In genomic region chr12:12802396-12802795, GRCm38 (mm10) we compare ENCODE assay signal across 14 mouse cellular contexts.
DNase-seq lines count a peak whose midpoint lies in the region; ATAC-seq and TF ChIP-seq lines count a peak whose summit lies in the region.
"Had no signal": no experiment of that assay in that cellular context is flagged by ENCODE, and none has a peak within 500 bp of the region (broad histone marks: within the 10 kb centered on the region; RNA-seq: fewer than 3 reads in every experiment).

No protein-coding gene starts in this region.

- H3K4me2 ChIP-seq in intestine, embryonic 15.5 days (replicated peaks): no peak overlapping the region
- H3K4me2 ChIP-seq in intestine, embryonic 16.5 days (ENCODE audit: low read depth, low read length): no peak overlapping the region
- no peak overlapping the region; the same call in 1 of the 2 replicates for H3K4me2 ChIP-seq in neural tube, embryonic 12.5 days (replicated peaks)
- H3K4me2 ChIP-seq: limb, embryonic 12.5 days had no signal

- no peak for TF ChIP-seq POLR2A in liver, adult 2 months (IDR thresholded peaks at IDR 0.05; ENCODE audit: extremely low read depth, insufficient read depth, low read length)

- no peaks in the 10 kb centered on the region for H3K9me3 ChIP-seq in intestine, embryonic 15.5 days
- H3K9me3 ChIP-seq in intestine, embryonic 16.5 days (ENCODE audit: control insufficient read depth, low read length): no peaks in the 10 kb centered on the region
- no peaks in the 10 kb centered on the region for H3K9me3 ChIP-seq in neural tube, embryonic 12.5 days
- H3K9me3 ChIP-seq: embryonic facial prominence, embryonic 13.5 days; limb, embryonic 12.5 days had no signal

- H3K27me3 ChIP-seq in intestine, embryonic 15.5 days (replicated peaks): no peaks in the 10 kb centered on the region
- H3K27me3 ChIP-seq in intestine, embryonic 16.5 days (replicated peaks; ENCODE audit: control insufficient read depth, insufficient read depth, low read length): no peaks in the 10 kb centered on the region
- no peaks in the 10 kb centered on the region for H3K27me3 ChIP-seq in liver, adult 2 months (ENCODE audit: control insufficient read depth, insufficient read depth, low read length)
- no peaks in the 10 kb centered on the region for H3K27me3 ChIP-seq in neural tube, embryonic 12.5 days (replicated peaks)
- H3K27me3 ChIP-seq: embryonic facial prominence, embryonic 13.5 days; limb, embryonic 12.5 days; Patski had no signal

- ATAC-seq in intestine, embryonic 15.5 days: peak; percentile 39
- no peak for ATAC-seq in intestine, embryonic 16.5 days
- ATAC-seq in neural tube, embryonic 12.5 days (ENCODE audit: low FRiP score, low read depth): peak; percentile 41; the same call in 1 of the 2 replicates
- no peak for ATAC-seq in CD4-positive, CD25-positive, alpha-beta regulatory T cell, adult 4 months
- no peak for ATAC-seq in megakaryocyte-erythroid progenitor cell, adult 5-6 weeks (replicated peaks; ENCODE audit: low FRiP score, low TSS enrichment, poor library complexity, severe bottlenecking)
- ATAC-seq: inflammation-experienced regulatory T-cells, adult 6 months; Patski had no signal

- no peaks in the 10 kb centered on the region for H3K36me3 ChIP-seq in intestine, embryonic 15.5 days
- no peaks in the 10 kb centered on the region for H3K36me3 ChIP-seq in intestine, embryonic 16.5 days (ENCODE audit: control insufficient read depth, insufficient read depth, low read length)
- H3K36me3 ChIP-seq in liver, adult 2 months (ENCODE audit: control insufficient read depth, insufficient read depth, low read length): no peaks in the 10 kb centered on the region
- no peaks in the 10 kb centered on the region for H3K36me3 ChIP-seq in neural tube, embryonic 12.5 days
- H3K36me3 ChIP-seq: embryonic facial prominence, embryonic 13.5 days; limb, embryonic 12.5 days had no signal

- WGBS in intestine, embryonic 15.5 days: 22% methylated on average over 11 of the region's 11 CpGs
- 23% methylated on average over 11 of the region's 11 CpGs for WGBS in intestine, embryonic 16.5 days
- WGBS in liver, adult 2 months: 10% methylated on average over 11 of the region's 11 CpGs
- WGBS in neural tube, embryonic 12.5 days: 7% methylated on average over 11 of the region's 11 CpGs

- H3K4me1 ChIP-seq in intestine, embryonic 15.5 days (replicated peaks): peaks cover 9% of the 10 kb centered on the region
- peaks cover 12% of the 10 kb centered on the region for H3K4me1 ChIP-seq in intestine, embryonic 16.5 days (ENCODE audit: control insufficient read depth, insufficient read depth, low read length)
- peaks cover 17% of the 10 kb centered on the region for H3K4me1 ChIP-seq in liver, adult 2 months (ENCODE audit: control insufficient read depth, insufficient read depth, low read length)
- peaks cover 8% of the 10 kb centered on the region; the same call in 1 of the 2 replicates for H3K4me1 ChIP-seq in neural tube, embryonic 12.5 days
- H3K4me1 ChIP-seq: limb, embryonic 12.5 days had no signal

- H3K27ac ChIP-seq in intestine, embryonic 15.5 days: no peak overlapping the region
- H3K27ac ChIP-seq in intestine, embryonic 16.5 days (ENCODE audit: low read length): no peak overlapping the region
- no peak overlapping the region for H3K27ac ChIP-seq in liver, adult 2 months (replicated peaks; ENCODE audit: insufficient read depth, low read depth, low read length)
- no peak overlapping the region for H3K27ac ChIP-seq in neural tube, embryonic 12.5 days
- H3K27ac ChIP-seq: embryonic facial prominence, embryonic 13.5 days; limb, embryonic 12.5 days had no signal

- DNase-seq in embryo, embryonic 9.5 days (ENCODE audit: extremely low spot score): peak; percentile 88
- peak; percentile 65 for DNase-seq in liver, adult 2 months (ENCODE audit: extremely low read depth, low read depth, low spot score)
- DNase-seq in adrenal gland, adult (ENCODE audit: inconsistent age in 2 of 2, low spot score in 1 of 2): no peak
- DNase-seq: cerebellum, adult 2 months; lung, postnatal 36 days had no signal

- H3K9ac ChIP-seq in intestine, embryonic 15.5 days: no peak overlapping the region
- H3K9ac ChIP-seq in intestine, embryonic 16.5 days (ENCODE audit: low read depth, low read length): no peak overlapping the region
- H3K9ac ChIP-seq in liver, adult 2 months (ENCODE audit: low read depth, low read length): no peak overlapping the region
- H3K9ac ChIP-seq in neural tube, embryonic 12.5 days: no peak overlapping the region; the same call in 1 of the 2 replicates
- H3K9ac ChIP-seq: embryonic facial prominence, embryonic 13.5 days; limb, embryonic 12.5 days had no signal

- no peak overlapping the region for H3K4me3 ChIP-seq in intestine, embryonic 15.5 days (replicated peaks)
- H3K4me3 ChIP-seq in intestine, embryonic 16.5 days (ENCODE audit: low read length): no peak overlapping the region
- H3K4me3 ChIP-seq in liver, adult 2 months (ENCODE audit: insufficient read depth, low read depth, low read length): no peak overlapping the region
- no peak overlapping the region for H3K4me3 ChIP-seq in neural tube, embryonic 12.5 days
- H3K4me3 ChIP-seq: embryonic facial prominence, embryonic 13.5 days; limb, embryonic 12.5 days had no signal

- no peak for TF ChIP-seq CTCF in liver, adult 2 months (IDR thresholded peaks at IDR 0.05; ENCODE audit: low read depth, low read length)

- H3K79me2 ChIP-seq in liver, adult 2 months (ENCODE audit: control insufficient read depth, insufficient read depth, low read length): no peaks in the 10 kb centered on the region

Comparison
In these comparisons a context has a peak if more than half of its experiments do, and no peak if none do; other contexts are left out.
1. ATAC-seq: peak in intestine, embryonic 15.5 days (single experiment) and neural tube, embryonic 12.5 days (single experiment); none in intestine, embryonic 16.5 days (single experiment), CD4-positive, CD25-positive, alpha-beta regulatory T cell, adult 4 months (single experiment) and megakaryocyte-erythroid progenitor cell, adult 5-6 weeks (single experiment).
2. DNase-seq: peak in embryo, embryonic 9.5 days (single experiment) and liver, adult 2 months (single experiment); none in adrenal gland, adult (0 of 2).